Mouse (Mus musculus): ENCODE data around the gene Calr3. TPM values are rescaled to one million over a fixed set of nuclear protein-coding genes. Genes with fewer than 3 reads are reported as not detected.

Calr3 gene
- polyA plus RNA-seq (2012; fragmentation: generic; extraction: Trizol) = 1.6 TPM
- long read RNA-seq, experiment 1, partial matches to known transcripts = 0 of 3 reads
- long read RNA-seq, experiment 1, other reads (novel, unspliced or antisense) = 0 of 3 reads
- long read RNA-seq, experiment 2, partial matches to known transcripts = 0 of 3 reads
- long read RNA-seq, experiment 2, other reads (novel, unspliced or antisense) = 0 of 3 reads

DNA sequence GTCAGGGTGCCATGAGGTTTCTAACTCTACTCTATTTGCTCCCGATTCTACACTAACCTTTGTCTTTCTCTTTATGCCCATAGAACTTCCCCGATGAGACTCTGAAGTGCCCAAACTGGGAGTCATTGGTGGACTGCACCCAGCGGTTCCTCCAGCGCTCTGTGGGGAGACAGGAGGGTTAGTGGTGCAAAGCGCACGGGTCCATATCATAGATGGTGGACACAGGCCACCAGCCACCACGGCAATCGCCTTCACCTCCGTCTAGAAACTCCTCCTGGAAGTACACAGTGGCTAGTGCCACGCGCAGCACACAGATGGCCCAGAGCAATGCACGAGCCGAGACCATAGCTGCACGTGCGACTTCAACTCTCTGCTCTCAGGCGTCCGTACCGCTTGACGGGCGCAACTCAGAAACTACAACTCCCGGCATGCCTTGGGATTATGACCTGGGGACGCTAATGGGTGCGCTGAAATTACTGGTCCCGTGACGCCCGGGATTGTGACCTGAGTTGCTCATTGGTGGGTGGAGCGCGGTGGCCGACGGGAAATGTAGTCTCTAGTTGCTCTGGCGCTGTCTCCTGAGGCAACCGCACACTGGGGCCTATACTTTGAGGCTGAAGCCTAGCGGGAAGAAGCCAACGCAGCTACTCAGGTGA is at the start of gene Calr3, which contains the start of gene 1700030K09Rik:
Gene Calr3 (minus strand): TSS at position 533 of the 656 bp plus-strand sequence.
Gene 1700030K09Rik (plus strand): TSS at position 543 of the 656 bp plus-strand sequence.
- H3K36me3 ChIP-seq (ENCODE audit: control insufficient read depth, insufficient read depth) = no peaks in the 10 kb centered on the region
- H3K27me3 ChIP-seq (ENCODE audit: control insufficient read depth, insufficient read depth, insufficient read length) = no peaks in the 10 kb centered on the region
- peaks cover 14% of the 10 kb centered on the region for H3K79me2 ChIP-seq (ENCODE audit: control insufficient read depth, insufficient read depth)
- no peaks in the 10 kb centered on the region for H3K79me3 ChIP-seq (ENCODE audit: low read depth)
- peak within 1 kb of the TSS; percentile 28 for H3K4me3 ChIP-seq (ENCODE audit: insufficient read depth, poor library complexity, severe bottlenecking)
- peak within 1 kb of the TSS; percentile 49 for H3ac ChIP-seq (ENCODE audit: control insufficient read depth, insufficient read length, low read depth)
- TF ChIP-seq MYOD1 (IDR thresholded peaks at IDR 0.05; ENCODE audit: control insufficient read depth, insufficient read length, low read depth) (no peak), MYOG (IDR thresholded peaks at IDR 0.05; ENCODE audit: control insufficient read depth, extremely low read depth, insufficient read length) (no peak), USF1 (IDR thresholded peaks at IDR 0.05; ENCODE audit: low read depth) (peak; percentile 32), MAX (IDR thresholded peaks at IDR 0.05) (peak; percentile 85), CTCF (IDR thresholded peaks at IDR 0.05; ENCODE audit: control insufficient read depth, insufficient read depth, insufficient read length) (no peak)

DNA sequence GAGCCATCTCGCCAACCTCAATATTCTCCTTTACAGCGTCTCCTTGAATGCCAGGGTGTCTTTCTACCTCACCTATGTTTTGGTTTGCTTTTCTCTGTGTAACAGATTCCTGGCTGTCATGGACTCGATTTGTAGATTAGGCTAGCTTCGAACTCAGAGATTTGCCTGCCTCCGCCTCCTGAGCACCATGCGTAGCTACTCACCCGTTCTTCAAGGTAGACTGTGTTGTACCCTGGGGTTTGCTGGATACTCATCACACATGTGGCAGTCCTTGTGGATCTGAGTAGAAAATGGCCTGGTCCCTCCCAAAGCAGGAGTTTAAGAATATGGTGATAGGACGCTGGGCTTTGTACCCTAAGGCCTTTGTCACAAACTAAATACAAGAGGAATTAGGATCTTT is 49.7 kb upstream of the Calr3 start:
- TF ChIP-seq MAX (IDR thresholded peaks at IDR 0.05) = no peak
- no peak for TF ChIP-seq FOSL1 (IDR thresholded peaks at IDR 0.05; ENCODE audit: insufficient read depth, low read length, poor library complexity, severe bottlenecking)
- no peak for TF ChIP-seq MYOG (IDR thresholded peaks at IDR 0.05; ENCODE audit: control insufficient read depth, extremely low read depth, insufficient read length)
- no peak for TF ChIP-seq CTCF (IDR thresholded peaks at IDR 0.05; ENCODE audit: control insufficient read depth, insufficient read depth, insufficient read length)
- TF ChIP-seq USF1 (IDR thresholded peaks at IDR 0.05; ENCODE audit: low read depth) = no peak
- no peak for TF ChIP-seq CEBPB (IDR thresholded peaks at IDR 0.05; ENCODE audit: low read depth)
- TF ChIP-seq MYOD1 (IDR thresholded peaks at IDR 0.05; ENCODE audit: control insufficient read depth, insufficient read length, low read depth) = no peak
- H3K36me3 ChIP-seq (ENCODE audit: control insufficient read depth, insufficient read depth) = peaks cover 41% of the 10 kb centered on the region
- peak overlapping the region; percentile 67 for H3ac ChIP-seq (ENCODE audit: control insufficient read depth, insufficient read length, low read depth)

DNA sequence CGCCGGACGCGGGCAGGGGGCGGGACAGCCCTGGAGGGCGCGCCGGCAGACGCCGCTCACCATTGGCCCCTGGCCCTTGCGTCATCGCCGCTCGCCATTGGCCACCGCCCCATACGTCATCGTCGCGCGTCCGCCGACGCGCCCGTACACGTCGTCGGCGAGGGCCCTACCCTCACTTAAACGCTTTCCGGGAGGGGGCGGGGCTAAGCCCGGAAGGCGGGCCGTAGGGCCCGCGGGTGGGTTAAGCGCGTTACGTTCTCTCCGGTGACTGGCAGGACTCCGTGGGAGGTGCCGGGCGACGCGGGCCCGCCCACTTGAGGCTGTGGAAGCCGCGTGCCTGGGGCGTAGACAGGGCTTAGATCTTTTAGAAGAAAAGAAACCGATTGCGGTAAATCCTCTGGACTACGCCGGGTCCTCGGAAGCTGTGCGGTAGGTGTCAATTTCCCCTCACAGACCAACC is 49.0 kb upstream of the Calr3 start:
- peaks cover 35% of the 10 kb centered on the region for H3K79me3 ChIP-seq (ENCODE audit: low read depth)
- TF ChIP-seq FOSL1 (IDR thresholded peaks at IDR 0.05; ENCODE audit: insufficient read depth, low read length, poor library complexity, severe bottlenecking) (no peak), MAX (IDR thresholded peaks at IDR 0.05) (peak; percentile 65), CEBPB (IDR thresholded peaks at IDR 0.05; ENCODE audit: low read depth) (no peak), MYOD1 (IDR thresholded peaks at IDR 0.05; ENCODE audit: control insufficient read depth, insufficient read length, low read depth) (no peak), CTCF (IDR thresholded peaks at IDR 0.05; ENCODE audit: control insufficient read depth, insufficient read depth, insufficient read length) (no peak), MYOG (IDR thresholded peaks at IDR 0.05; ENCODE audit: control insufficient read depth, extremely low read depth, insufficient read length) (no peak)
- peaks cover 48% of the 10 kb centered on the region for H3K36me3 ChIP-seq (ENCODE audit: control insufficient read depth, insufficient read depth)

More for the DNA sequence above, 49.7 kb upstream of the Calr3 start:
- peaks cover 93% of the 10 kb centered on the region for H3K79me2 ChIP-seq (ENCODE audit: control insufficient read depth, insufficient read depth)
- peaks cover 35% of the 10 kb centered on the region for H3K79me3 ChIP-seq (ENCODE audit: low read depth)
- peak overlapping the region; percentile 66 for H3K4me3 ChIP-seq (ENCODE audit: insufficient read depth, poor library complexity, severe bottlenecking)
- H3K27me3 ChIP-seq (ENCODE audit: control insufficient read depth, insufficient read depth, insufficient read length) = no peaks in the 10 kb centered on the region

DNA sequence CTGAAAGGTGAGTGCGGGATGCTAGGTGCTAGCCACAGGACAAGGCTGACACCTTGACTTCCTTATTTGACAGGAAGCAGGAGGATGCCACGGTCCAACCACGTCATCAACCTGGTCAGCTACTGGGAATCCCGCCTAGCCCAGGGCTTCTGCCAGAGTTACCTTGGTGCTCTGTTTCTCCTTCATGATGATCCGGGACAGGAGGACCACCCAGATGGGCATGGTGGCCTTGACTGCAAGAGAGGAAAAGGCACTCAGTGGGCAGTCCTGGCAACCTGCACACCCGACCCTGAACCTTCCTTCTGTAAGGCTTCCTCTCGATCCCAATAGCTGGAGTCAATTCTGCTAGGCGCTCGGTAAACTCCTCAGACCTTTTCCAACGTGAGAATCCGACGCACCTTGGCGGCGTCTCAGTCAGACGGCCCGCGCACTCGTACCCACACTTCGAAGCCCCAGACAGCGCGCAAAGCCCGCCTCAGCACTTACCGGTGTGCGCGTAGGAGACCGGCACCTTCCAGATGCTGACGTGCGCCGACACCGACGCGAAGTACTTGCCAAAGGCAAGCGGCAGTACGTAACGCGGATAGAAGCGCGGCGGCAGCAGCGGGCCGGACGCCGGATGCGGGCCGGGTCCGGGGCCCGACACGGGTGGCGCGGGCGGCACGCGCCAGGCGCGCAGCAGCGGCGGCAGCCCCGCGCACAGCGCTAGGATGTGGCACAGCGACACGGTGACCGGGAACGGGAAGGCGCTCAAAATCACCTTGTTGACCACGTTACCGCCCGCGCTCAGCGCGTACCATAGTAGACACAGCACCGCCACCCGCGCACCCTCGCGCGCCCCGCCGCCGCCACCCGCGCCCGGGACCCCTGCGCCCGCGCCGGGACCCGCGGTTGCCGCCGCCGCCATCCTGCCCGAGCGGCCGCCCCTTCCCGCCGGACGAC is 48.3 kb upstream of the Calr3 start, which contains the start of gene Slc35e1:
Gene Slc35e1 (minus strand): TSS at position 935 of the 942 bp plus-strand sequence.
- H3K36me3 ChIP-seq (ENCODE audit: control insufficient read depth, insufficient read depth) = peaks cover 55% of the 10 kb centered on the region
- peaks cover 31% of the 10 kb centered on the region for H3K79me3 ChIP-seq (ENCODE audit: low read depth)
- H3K4me3 ChIP-seq (ENCODE audit: insufficient read depth, poor library complexity, severe bottlenecking) = peak within 1 kb of the TSS; percentile 66
- H3ac ChIP-seq (ENCODE audit: control insufficient read depth, insufficient read length, low read depth) = peak within 1 kb of the TSS; percentile 94
- TF ChIP-seq CTCF (IDR thresholded peaks at IDR 0.05; ENCODE audit: control insufficient read depth, insufficient read depth, insufficient read length) = no peak
- no peak for TF ChIP-seq MYOD1 (IDR thresholded peaks at IDR 0.05; ENCODE audit: control insufficient read depth, insufficient read length, low read depth)
- TF ChIP-seq FOSL1 (IDR thresholded peaks at IDR 0.05; ENCODE audit: insufficient read depth, low read length, poor library complexity, severe bottlenecking) = no peak
- TF ChIP-seq USF1 (IDR thresholded peaks at IDR 0.05; ENCODE audit: low read depth) = no peak
- TF ChIP-seq CEBPB (IDR thresholded peaks at IDR 0.05; ENCODE audit: low read depth) = no peak
- no peak for TF ChIP-seq MYOG (IDR thresholded peaks at IDR 0.05; ENCODE audit: control insufficient read depth, extremely low read depth, insufficient read length)
- no peak for TF ChIP-seq MAX (IDR thresholded peaks at IDR 0.05)
- H3K27me3 ChIP-seq (ENCODE audit: control insufficient read depth, insufficient read depth, insufficient read length) = no peaks in the 10 kb centered on the region
- H3K79me2 ChIP-seq (ENCODE audit: control insufficient read depth, insufficient read depth) = peaks cover 79% of the 10 kb centered on the region

More for the DNA sequence above, 49.0 kb upstream of the Calr3 start:
- Histone ChIP-seq H3K79me2 (ENCODE audit: control insufficient read depth, insufficient read depth) (peaks cover 86% of the 10 kb centered on the region), H3K27me3 (ENCODE audit: control insufficient read depth, insufficient read depth, insufficient read length) (no peaks in the 10 kb centered on the region), H3K4me3 (ENCODE audit: insufficient read depth, poor library complexity, severe bottlenecking) (peak overlapping the region; percentile 66), H3ac (ENCODE audit: control insufficient read depth, insufficient read length, low read depth) (peak overlapping the region; percentile 68)

GRCm38 (mm10) chr8:72491017-72491416 is 47.3 kb upstream of the Calr3 start:
- peaks cover 53% of the 10 kb centered on the region for H3K36me3 ChIP-seq (ENCODE audit: control insufficient read depth, insufficient read depth)
- peaks cover 70% of the 10 kb centered on the region for H3K79me2 ChIP-seq (ENCODE audit: control insufficient read depth, insufficient read depth)
- H3K27me3 ChIP-seq (ENCODE audit: control insufficient read depth, insufficient read depth, insufficient read length) = no peaks in the 10 kb centered on the region
- H3ac ChIP-seq (ENCODE audit: control insufficient read depth, insufficient read length, low read depth) = no peak overlapping the region
- H3K4me3 ChIP-seq (ENCODE audit: insufficient read depth, poor library complexity, severe bottlenecking) = no peak overlapping the region
- H3K79me3 ChIP-seq (ENCODE audit: low read depth) = peaks cover 27% of the 10 kb centered on the region
- no peak for TF ChIP-seq USF1 (IDR thresholded peaks at IDR 0.05; ENCODE audit: low read depth)
- no peak for TF ChIP-seq CTCF (IDR thresholded peaks at IDR 0.05; ENCODE audit: control insufficient read depth, insufficient read depth, insufficient read length)
- no peak for TF ChIP-seq CEBPB (IDR thresholded peaks at IDR 0.05; ENCODE audit: low read depth)
- TF ChIP-seq MAX (IDR thresholded peaks at IDR 0.05) = no peak
- no peak for TF ChIP-seq FOSL1 (IDR thresholded peaks at IDR 0.05; ENCODE audit: insufficient read depth, low read length, poor library complexity, severe bottlenecking)
- TF ChIP-seq MYOD1 (IDR thresholded peaks at IDR 0.05; ENCODE audit: control insufficient read depth, insufficient read length, low read depth) = no peak
- TF ChIP-seq MYOG (IDR thresholded peaks at IDR 0.05; ENCODE audit: control insufficient read depth, extremely low read depth, insufficient read length) = no peak
